Mouse (Mus musculus): ENCODE measurements around the gene Nup153. TPM values are rescaled to one million over a fixed set of nuclear protein-coding genes. Genes with fewer than 3 reads are reported as not detected.

The Nup153 gene
- total RNA-seq, 1 experiment from 2014 or later, result 126 TPM

GRCm38 (mm10) chr13:46633320-46634132, 94.2 kb downstream of the Nup153 start:
- ATAC-seq (ENCODE audit: extremely low read depth, insufficient number of reproducible peaks, low FRiP score, poor library complexity, severe bottlenecking), result no peak

DNA sequence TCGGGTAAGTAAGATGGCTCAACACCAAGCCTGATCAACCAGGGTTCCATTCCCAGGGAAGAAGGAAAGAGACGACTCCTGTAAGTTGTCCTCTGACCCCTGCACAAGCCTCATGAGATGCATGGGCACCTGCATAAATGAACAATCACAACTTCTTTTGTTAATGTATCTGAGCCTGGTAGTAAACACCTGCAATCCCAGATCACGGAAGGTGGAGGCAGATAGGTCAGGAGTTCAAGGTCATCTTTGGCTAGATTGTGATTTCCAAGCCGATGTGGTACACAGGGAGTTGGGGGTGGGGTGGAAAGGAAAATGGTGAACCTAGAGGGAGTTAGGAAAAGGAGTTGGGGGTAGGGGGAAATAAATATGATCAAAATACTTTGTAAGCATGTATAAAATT, 94.9 kb downstream of the Nup153 start:
- no peak for ATAC-seq (ENCODE audit: extremely low read depth, insufficient number of reproducible peaks, low FRiP score, poor library complexity, severe bottlenecking)

Other genes with a start within 250 kb of the Nup153 start
- gene Cap2, start 226.1 kb downstream of the Nup153 start, total RNA-seq (2017), result 0.23 and 0.61 TPM in 2 replicates
- 25.7 and 29.1 TPM in 2 replicates for gene Fam8a1, start 58.4 kb downstream of the Nup153 start, total RNA-seq (2017)
- 6.5 and 11.2 TPM in 2 replicates for gene Kif13a, start 201.9 kb upstream of the Nup153 start, total RNA-seq (2017)

Measured in neutrophil, adult 5-6 weeks (primary cell).